Mouse (Mus musculus) left cerebral cortex, adult 6 months (tissue): Measurements from ENCODE around the gene Hist1h2ad. TPM values are rescaled to one million over a fixed set of nuclear protein-coding genes. Genes with fewer than 3 reads are reported as not detected.

Experiments used
- long read RNA-seq, 2 experiments: library from polyadenylated mRNA; unstranded; transcript quantifications; one replicate each; pipeline ENCODE4 v2.0.0; 2019 to 2020
- polyA plus RNA-seq: library from polyadenylated mRNA; unstranded; fragments of <200 nt; fragmentation: Nextera tagmentation; gene quantifications from 2 replicates; pipeline ENCODE4 v1.2.3, GENCODE M21; 2021

The Hist1h2ad gene
- 0.59 TPM in 1 of 2 replicates, not detected in the other for polyA plus RNA-seq
- long read RNA-seq, experiment 1, result 0 reads
- long read RNA-seq, experiment 2, result 0 reads

GRCm38 (mm10) chr13:23573898-23574524 lies at the start of gene Hist1h2ad, which contains the start of gene Hist1h2bf:
TSS of gene Hist1h2ad (plus strand) at chr13:23574381.
TSS of gene Hist1h2bf (minus strand) at chr13:23574196.

GRCm38 (mm10) chr13:23530901-23531875 lies 43.0 kb upstream of the Hist1h2ad start, which contains the start of gene Hist1h4h:
TSS of gene Hist1h4h (plus strand) at chr13:23531050.

GRCm38 (mm10) chr13:23533560-23534367 lies 40.4 kb upstream of the Hist1h2ad start, which contains the start of gene Hist1h2af:
TSS of gene Hist1h2af (plus strand) at chr13:23533906.

GRCm38 (mm10) chr13:23535137-23536075 lies 38.8 kb upstream of the Hist1h2ad start, which contains the start of gene Hist1h3g:
TSS of gene Hist1h3g (plus strand) at chr13:23535422.

GRCm38 (mm10) chr13:23542999-23543607 lies 31.1 kb upstream of the Hist1h2ad start, which contains the start of gene Hist1h2bh:
TSS of gene Hist1h2bh (minus strand) at chr13:23543392.

GRCm38 (mm10) chr13:23543965-23544786 lies 30.0 kb upstream of the Hist1h2ad start, which contains the start of gene Hist1h3f:
TSS of gene Hist1h3f (plus strand) at chr13:23544052.

GRCm38 (mm10) chr13:23551146-23551834 lies 22.9 kb upstream of the Hist1h2ad start, which contains the start of gene Hist1h4f:
TSS of gene Hist1h4f (minus strand) at chr13:23551648.

GRCm38 (mm10) chr13:23552962-23553361 lies 21.2 kb upstream of the Hist1h2ad start, which contains the start of gene Hist1h1d:
TSS of gene Hist1h1d (plus strand) at chr13:23553262.

GRCm38 (mm10) chr13:23561883-23562659 lies 12.1 kb upstream of the Hist1h2ad start, which contains the start of gene Hist1h3e:
TSS of gene Hist1h3e (minus strand) at chr13:23562369.

GRCm38 (mm10) chr13:23571022-23571503 lies 3.1 kb upstream of the Hist1h2ad start, which contains the start of the genes Hist1h2ae and Hist1h2bg:
TSS of gene Hist1h2ae (minus strand) at chr13:23571220.
TSS of gene Hist1h2bg (plus strand) at chr13:23571396.

GRCm38 (mm10) chr13:23575271-23575851 lies 1.2 kb downstream of the Hist1h2ad start, which contains the start of gene Hist1h3d:
TSS of gene Hist1h3d (plus strand) at chr13:23575763.

GRCm38 (mm10) chr13:23581408-23582218 lies 7.4 kb downstream of the Hist1h2ad start, which contains the start of gene Hist1h4d:
TSS of gene Hist1h4d (plus strand) at chr13:23581598.

GRCm38 (mm10) chr13:23620733-23621531 lies 46.8 kb downstream of the Hist1h2ad start, which contains the start of gene Hist1h2be:
TSS of gene Hist1h2be (minus strand) at chr13:23621124.

GRCm38 (mm10) chr13:23622175-23622671 lies 48.0 kb downstream of the Hist1h2ad start, which contains the start of gene Hist1h1e:
TSS of gene Hist1h1e (minus strand) at chr13:23622558.

